Mouse (Mus musculus): Measurements from ENCODE around the gene Zscan4-ps3. TPM values are rescaled to one million over a fixed set of nuclear protein-coding genes. Genes with fewer than 3 reads are reported as not detected.

The Zscan4-ps3 gene
- polyA plus RNA-seq (2015; fragmentation: Nextera tagmentation; extraction: Ambion mirVana) = not detected in 2 replicates

DNA sequence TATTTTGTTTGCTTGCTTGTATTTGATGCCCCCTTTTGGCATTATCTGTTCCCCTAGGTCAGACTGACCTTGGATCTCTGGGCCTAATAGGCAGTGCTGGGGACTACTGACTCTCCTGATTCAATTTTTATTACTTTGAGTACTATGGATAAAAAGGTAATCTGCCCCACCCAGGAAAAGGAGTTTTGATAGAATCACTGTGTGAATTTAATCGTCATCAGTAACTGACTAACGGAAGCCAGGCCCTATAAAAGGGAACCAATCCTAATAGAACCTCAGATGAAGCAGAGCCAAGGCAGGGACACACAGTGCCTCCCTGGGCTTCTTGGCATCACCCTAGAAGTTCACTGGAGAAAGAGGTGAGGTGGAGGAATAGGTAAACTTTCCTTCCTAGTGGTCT, at the start of gene Zscan4-ps3:
Gene Zscan4-ps3, plus strand, starts transcription at position 301 of the 400 bp plus-strand sequence.

Other genes with a start within 250 kb of the Zscan4-ps3 start
- gene Zscan4f, start 211.4 kb upstream of the Zscan4-ps3 start, polyA plus RNA-seq (2015; fragmentation: Nextera tagmentation; extraction: Ambion mirVana) = not detected in 2 replicates
- not detected in 2 replicates for gene Zscan4-ps2, start 95.0 kb upstream of the Zscan4-ps3 start, polyA plus RNA-seq (2015; fragmentation: Nextera tagmentation; extraction: Ambion mirVana)
- gene Vmn1r72, start 70.8 kb downstream of the Zscan4-ps3 start, polyA plus RNA-seq (2015; fragmentation: Nextera tagmentation; extraction: Ambion mirVana) = not detected in 2 replicates
- gene Vmn1r73, start 121.0 kb downstream of the Zscan4-ps3 start, polyA plus RNA-seq (2015; fragmentation: Nextera tagmentation; extraction: Ambion mirVana) = not detected in 2 replicates
- not detected in 2 replicates for gene Vmn1r74, start 224.7 kb downstream of the Zscan4-ps3 start, polyA plus RNA-seq (2015; fragmentation: Nextera tagmentation; extraction: Ambion mirVana)

Measured in urinary bladder, postnatal 0 days (tissue).